Mouse (Mus musculus) thymus, adult 2 months (tissue): ENCODE results near the gene Celf5.

Source experiments
- CTCF ChIP-seq: fragments of 200-500 bp; IDR thresholded peaks from 2 replicates; pipeline ENCODE4 v1.5.1; 2012; ENCODE audit warnings: mild to moderate bottlenecking, control low read depth, low read length, moderate library complexity, borderline replicate concordance; ENCODE audit not compliant: control insufficient read depth, poor library complexity, insufficient read depth; ENCODE audit errors: extremely low read depth
- POLR2A ChIP-seq: fragments of 200-500 bp; IDR thresholded peaks from 2 replicates; pipeline ENCODE4 v1.6.1; 2012; ENCODE audit warnings: mild to moderate bottlenecking, low read length, control low read depth, moderate library complexity; ENCODE audit not compliant: control insufficient read depth, poor library complexity, insufficient read depth; ENCODE audit errors: extremely low read depth

DNA sequence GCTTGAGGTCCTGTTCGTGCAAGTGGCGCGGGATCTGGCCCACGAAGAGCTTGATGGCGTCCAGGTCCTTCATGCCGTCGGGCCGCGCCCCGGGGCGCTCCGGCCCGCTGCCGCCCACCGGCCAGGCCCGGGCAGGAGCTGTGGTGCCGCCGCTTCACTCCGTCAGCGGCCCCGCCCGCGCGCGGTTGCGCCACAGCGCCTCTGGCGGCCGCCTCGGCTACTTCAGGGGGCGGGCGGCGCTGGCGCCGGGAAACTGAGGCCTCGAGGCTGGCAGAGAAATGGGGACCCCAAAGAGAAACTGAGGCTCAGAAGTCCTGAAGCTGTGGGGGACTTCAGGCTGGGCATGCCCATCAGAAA lies at the start of gene Celf5:
- peak; percentile 98 for TF ChIP-seq CTCF
- TF ChIP-seq POLR2A, result no peak
